Mouse (Mus musculus) C2C12 (cell line): ENCODE measurements around the gene Saysd1. TPM values are rescaled to one million over a fixed set of nuclear protein-coding genes. Genes with fewer than 3 reads are reported as not detected.

Source experiments
- H3K27me3 ChIP-seq: one replicate; pipeline ENCODE4 v1.6.1; 2011; ENCODE audit not compliant: control insufficient read depth, insufficient read depth, insufficient read length
- H3K36me3 ChIP-seq: one replicate; pipeline ENCODE4 v1.6.1; 2011; ENCODE audit not compliant: control insufficient read depth, insufficient read depth
- H3K4me3 ChIP-seq: one replicate; pipeline ENCODE4 v1.5.1; 2011; ENCODE audit warnings: mild to moderate bottlenecking, control low read depth; ENCODE audit not compliant: poor library complexity, insufficient read depth, severe bottlenecking
- H3K79me2 ChIP-seq: one replicate; pipeline ENCODE4 v1.6.1; 2011; ENCODE audit not compliant: control insufficient read depth, insufficient read depth
- H3K79me3 ChIP-seq: one replicate; pipeline ENCODE4 v1.6.1; 2011; ENCODE audit warnings: low read depth, control low read depth
- H3ac ChIP-seq: one replicate; pipeline ENCODE3; 2011; ENCODE audit warnings: low read depth; ENCODE audit not compliant: control insufficient read depth, insufficient read length
- CEBPB ChIP-seq: IDR thresholded peaks from one replicate; pipeline ENCODE4 v1.6.1; 2011; ENCODE audit warnings: low read depth, mild to moderate bottlenecking, control low read depth, moderate library complexity
- CTCF ChIP-seq: IDR thresholded peaks from one replicate; pipeline ENCODE4 v1.5.1; 2011; ENCODE audit not compliant: control insufficient read depth, insufficient read depth, insufficient read length
- FOSL1 ChIP-seq: IDR thresholded peaks from one replicate; pipeline ENCODE4 v1.8.0; 2011; ENCODE audit warnings: mild to moderate bottlenecking, low read length; ENCODE audit not compliant: poor library complexity, insufficient read depth, severe bottlenecking
- MAX ChIP-seq: IDR thresholded peaks from one replicate; pipeline ENCODE4 v1.6.1; 2011; ENCODE audit warnings: mild to moderate bottlenecking, control low read depth
- MYOD1 ChIP-seq: IDR thresholded peaks from one replicate; pipeline ENCODE4 v1.6.1; 2011; ENCODE audit warnings: low read depth; ENCODE audit not compliant: control insufficient read depth, insufficient read length
- MYOG ChIP-seq: IDR thresholded peaks from one replicate; pipeline ENCODE4 v1.6.1; 2011; ENCODE audit not compliant: control insufficient read depth, insufficient read length; ENCODE audit errors: extremely low read depth
- USF1 ChIP-seq: IDR thresholded peaks from one replicate; pipeline ENCODE4 v1.6.1; 2011; ENCODE audit warnings: low read depth, mild to moderate bottlenecking, control low read depth, moderate library complexity
- polyA plus RNA-seq: library from polyadenylated mRNA; unstranded; fragments of >200 nt; fragmentation: generic; extraction: Trizol; gene quantifications from one replicate; pipeline ENCODE4 v1.2.1, GENCODE M21; 2012; ENCODE audit warnings: missing spikeins

Saysd1 gene
- polyA plus RNA-seq, 1 experiment = 8.0 TPM

DNA sequence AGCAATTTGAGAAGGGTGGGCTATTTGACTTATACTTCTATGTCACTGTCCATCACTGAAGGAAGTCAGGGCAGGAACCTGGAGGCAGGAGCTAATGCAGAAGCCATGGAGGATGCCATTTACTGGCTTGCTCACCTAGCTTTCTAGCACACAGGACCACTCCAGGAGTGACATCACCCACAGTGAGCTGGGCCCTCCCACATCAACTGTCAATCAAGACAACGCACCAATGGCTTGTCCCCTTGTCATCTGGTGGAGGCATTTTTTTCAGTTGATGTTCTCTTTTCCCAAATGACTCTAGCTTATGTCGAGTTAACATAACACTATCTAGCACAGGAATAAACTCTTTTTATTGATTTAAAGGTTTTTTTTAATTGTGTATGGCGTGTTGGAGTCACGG, 30.9 kb upstream of the Saysd1 start:
- Histone ChIP-seq H3K36me3 (peaks cover 7% of the 10 kb centered on the region), H3K79me3 (peaks cover 37% of the 10 kb centered on the region), H3K4me3 (no peak overlapping the region), H3ac (no peak overlapping the region), H3K27me3 (no peaks in the 10 kb centered on the region), H3K79me2 (peaks cover 99% of the 10 kb centered on the region)
- TF ChIP-seq CEBPB (no peak), CTCF (no peak), USF1 (no peak)

DNA sequence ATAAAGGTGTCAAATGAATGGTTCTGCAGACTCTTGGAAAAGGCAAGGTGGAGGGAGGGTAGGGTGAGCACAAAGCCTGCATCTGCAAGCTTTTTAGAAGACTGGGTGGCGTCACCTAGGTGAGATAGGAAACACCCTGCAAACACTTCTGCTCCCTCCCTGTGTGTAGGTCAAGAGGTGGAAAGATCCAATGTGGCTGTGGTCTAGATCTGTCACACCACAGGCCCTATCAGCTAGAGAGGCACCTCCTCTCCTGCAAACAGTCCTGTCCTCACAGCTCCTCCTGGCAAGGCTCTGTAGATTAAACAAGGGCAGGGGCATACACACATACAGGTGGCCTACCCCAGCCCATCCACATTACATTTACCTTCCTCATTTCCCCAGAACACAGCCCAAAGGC, 30.1 kb upstream of the Saysd1 start:
- no peak overlapping the region for H3K4me3 ChIP-seq
- H3K27me3 ChIP-seq = no peaks in the 10 kb centered on the region
- no peak for TF ChIP-seq MYOG
- no peak for TF ChIP-seq MAX
- no peak for TF ChIP-seq FOSL1
- no peak for TF ChIP-seq CTCF
- no peak for TF ChIP-seq MYOD1
- peaks cover 7% of the 10 kb centered on the region for H3K36me3 ChIP-seq
- peaks cover 99% of the 10 kb centered on the region for H3K79me2 ChIP-seq
- H3K79me3 ChIP-seq = peaks cover 38% of the 10 kb centered on the region
- H3ac ChIP-seq = no peak overlapping the region

DNA sequence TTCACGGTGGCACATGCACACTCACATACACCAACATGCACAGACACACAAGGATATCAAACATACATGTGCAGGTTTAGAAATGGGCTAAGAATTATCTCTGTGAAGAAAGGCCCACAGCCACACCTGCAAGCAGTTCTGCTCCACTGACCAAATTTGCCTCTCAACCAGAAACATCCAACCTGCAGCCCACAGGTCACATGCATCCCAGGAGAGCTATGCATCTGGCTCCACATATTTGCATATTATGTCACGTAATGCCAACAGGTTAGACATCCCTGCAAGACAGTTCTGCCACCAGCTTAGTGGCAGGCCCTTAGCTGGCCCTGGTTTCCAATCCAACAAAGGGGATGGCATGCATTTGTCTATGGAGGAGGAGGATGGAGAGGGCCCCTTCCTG, 29.7 kb upstream of the Saysd1 start:
- TF ChIP-seq MAX (no peak), USF1 (no peak), MYOG (no peak), CEBPB (no peak), FOSL1 (no peak), CTCF (no peak), MYOD1 (no peak)
- Histone ChIP-seq H3K4me3 (no peak overlapping the region), H3K79me2 (peaks cover 99% of the 10 kb centered on the region), H3K79me3 (peaks cover 37% of the 10 kb centered on the region), H3K27me3 (no peaks in the 10 kb centered on the region), H3ac (no peak overlapping the region), H3K36me3 (peaks cover 7% of the 10 kb centered on the region)

DNA sequence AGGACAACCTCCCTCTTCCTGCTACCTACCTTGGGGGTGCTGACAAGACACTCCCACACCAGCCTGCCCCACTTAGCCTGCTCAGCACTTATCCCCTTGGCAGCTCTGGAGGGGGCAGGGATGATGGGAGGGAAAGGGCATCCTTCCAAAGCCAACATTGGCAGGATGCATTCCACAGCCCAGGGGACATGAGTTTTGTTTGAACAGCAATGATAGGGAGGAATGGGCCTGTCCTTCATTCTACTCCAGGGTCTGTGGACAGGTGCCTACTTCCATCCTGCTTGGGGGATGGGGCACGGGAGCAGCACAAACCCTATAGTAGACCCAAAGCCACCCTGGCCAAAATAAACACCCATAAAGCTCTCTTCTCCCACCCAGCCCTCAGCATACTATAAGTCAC, 27.1 kb upstream of the Saysd1 start:
- Histone ChIP-seq H3K27me3 (no peaks in the 10 kb centered on the region), H3K79me3 (peaks cover 38% of the 10 kb centered on the region), H3K36me3 (no peaks in the 10 kb centered on the region), H3K4me3 (peak overlapping the region; percentile 8), H3K79me2 (peaks cover 96% of the 10 kb centered on the region), H3ac (no peak overlapping the region)
- TF ChIP-seq MYOG (no peak), MYOD1 (peak; percentile 58), CEBPB (no peak)

DNA sequence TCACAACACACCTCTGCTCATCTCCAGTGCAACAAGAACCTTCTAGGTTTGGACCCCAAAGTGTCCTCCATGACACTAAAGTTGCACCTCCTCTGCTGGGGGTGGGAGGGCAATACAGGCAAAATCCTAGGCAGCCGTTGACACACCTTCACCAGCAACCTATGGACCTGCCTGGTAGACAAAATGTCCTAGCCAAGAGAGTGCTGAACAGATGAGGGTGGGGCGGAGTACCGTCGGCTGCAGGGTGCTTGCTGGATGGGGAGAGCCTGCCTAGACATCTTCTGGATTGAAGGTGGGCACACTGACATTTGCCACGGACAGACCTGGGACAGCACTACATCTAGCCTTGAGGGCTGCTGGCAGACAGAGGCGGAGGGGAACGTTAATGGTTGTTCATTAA, 26.1 kb upstream of the Saysd1 start:
- Histone ChIP-seq H3K4me3 (no peak overlapping the region), H3ac (no peak overlapping the region), H3K79me3 (peaks cover 38% of the 10 kb centered on the region), H3K36me3 (no peaks in the 10 kb centered on the region), H3K27me3 (no peaks in the 10 kb centered on the region), H3K79me2 (peaks cover 96% of the 10 kb centered on the region)
- TF ChIP-seq FOSL1 = no peak
- no peak for TF ChIP-seq MYOG
- no peak for TF ChIP-seq CEBPB
- TF ChIP-seq MAX = no peak
- no peak for TF ChIP-seq CTCF

DNA sequence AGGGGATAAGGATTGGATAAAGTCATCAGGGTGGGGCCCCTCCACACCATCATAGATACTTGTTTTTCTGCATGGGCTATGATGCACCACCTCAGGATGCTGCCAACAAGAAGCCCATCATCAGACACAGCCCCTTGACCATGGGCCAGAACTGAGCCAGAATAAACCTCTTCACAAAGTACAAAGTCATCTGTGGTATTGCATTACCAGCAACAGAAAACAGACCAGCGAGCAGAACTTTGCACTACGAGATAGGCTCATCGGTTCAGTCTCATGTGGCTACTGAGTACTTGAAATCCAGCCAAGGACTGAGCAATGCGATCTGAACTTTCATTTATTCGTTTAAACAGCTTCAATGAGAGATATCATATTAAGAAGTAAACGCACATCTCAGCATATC, 24.4 kb upstream of the Saysd1 start:
- Histone ChIP-seq H3K79me2 (peaks cover 96% of the 10 kb centered on the region), H3K4me3 (no peak overlapping the region), H3K79me3 (peaks cover 39% of the 10 kb centered on the region), H3K27me3 (no peaks in the 10 kb centered on the region), H3ac (no peak overlapping the region), H3K36me3 (peaks cover 4% of the 10 kb centered on the region)
- TF ChIP-seq CTCF = no peak
- TF ChIP-seq CEBPB = peak; percentile 35
